Mouse (Mus musculus) T-helper 17 cell (primary cell): ENCODE data around the gene Fsd2.

ENCODE experiments used
- in situ Hi-C, 2 experiments: fragments of 300-600 bp; cut with MboI, MseI; formaldehyde crosslinking; loops; 1 replicate in 1 of 2; 2 replicates in 1 of 2; pipeline ENCODE4 v1.15.1; 2025; ENCODE audit warnings: high pct_unique_total_duplicates in 2 of 2

Gene Fsd2

DNA sequence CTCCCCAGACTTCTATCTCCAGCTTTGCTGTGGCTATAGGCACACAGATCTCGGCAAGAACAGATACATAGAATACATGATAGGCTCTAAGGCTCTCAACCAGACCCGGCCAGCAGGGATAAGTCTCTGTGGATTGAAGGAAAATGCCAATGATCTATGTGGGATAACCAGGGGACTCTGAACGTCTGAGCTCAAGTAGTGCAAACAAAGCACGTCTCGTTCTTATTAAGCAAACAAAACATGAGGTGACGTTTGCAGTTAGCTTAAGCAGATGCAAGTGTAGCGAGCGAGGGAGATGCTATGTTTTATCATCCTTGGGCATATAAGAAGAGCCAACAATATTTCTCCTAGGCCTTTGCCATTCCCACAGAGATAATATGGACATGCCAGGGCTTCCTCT lies 23.8 kb downstream of the Fsd2 start:
- in situ Hi-C loops, result no loop called here

DNA sequence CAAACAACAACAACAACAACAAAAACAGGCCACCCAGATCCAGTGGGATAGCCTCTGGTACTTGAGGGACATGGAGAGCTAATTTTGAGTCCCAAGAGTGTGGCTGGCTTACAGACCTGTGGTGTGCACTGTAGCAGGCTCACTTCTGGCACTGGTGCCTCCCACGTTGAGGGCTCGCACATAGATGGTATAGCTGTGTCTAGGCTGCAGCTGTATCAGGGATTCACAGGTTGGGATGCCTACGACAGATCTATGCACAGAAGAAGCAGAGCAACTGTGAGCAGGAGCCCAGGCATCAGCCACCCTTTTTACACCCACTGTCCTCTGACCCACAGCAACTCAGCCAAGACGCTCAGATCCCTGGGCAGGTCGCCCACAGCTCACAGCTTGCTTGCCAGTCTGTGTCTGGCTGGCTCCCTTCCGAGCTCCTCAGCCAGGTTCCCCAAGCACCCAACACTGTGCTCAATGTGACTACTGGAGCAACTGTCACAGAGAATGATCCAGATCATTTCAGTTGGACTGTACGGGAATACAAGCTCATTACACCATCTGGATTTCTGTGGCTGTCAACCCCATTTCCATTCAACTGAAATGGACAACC lies 24.7 kb downstream of the Fsd2 start:
- in situ Hi-C loops, result no loop called here

DNA sequence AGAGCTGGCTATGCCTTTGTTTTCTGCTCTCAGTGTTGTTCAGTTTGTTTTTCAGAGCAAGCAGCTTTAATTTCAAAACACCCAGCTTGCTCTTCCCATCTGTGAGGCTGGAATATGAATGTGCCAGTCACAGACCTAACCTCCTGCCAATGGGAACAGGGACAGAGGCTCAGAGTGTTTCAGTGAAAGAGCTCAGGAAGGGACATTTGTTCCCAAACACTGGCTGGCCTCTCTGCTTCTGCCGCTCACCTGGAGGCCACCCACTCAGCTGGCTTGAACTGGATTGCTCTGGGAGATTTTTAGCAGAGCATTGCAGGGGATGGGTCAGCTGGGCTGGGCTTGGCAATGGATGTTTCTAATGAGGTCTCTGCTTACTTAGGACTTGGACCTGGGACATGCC lies 25.7 kb downstream of the Fsd2 start:
- in situ Hi-C loops, result no loop called here

DNA sequence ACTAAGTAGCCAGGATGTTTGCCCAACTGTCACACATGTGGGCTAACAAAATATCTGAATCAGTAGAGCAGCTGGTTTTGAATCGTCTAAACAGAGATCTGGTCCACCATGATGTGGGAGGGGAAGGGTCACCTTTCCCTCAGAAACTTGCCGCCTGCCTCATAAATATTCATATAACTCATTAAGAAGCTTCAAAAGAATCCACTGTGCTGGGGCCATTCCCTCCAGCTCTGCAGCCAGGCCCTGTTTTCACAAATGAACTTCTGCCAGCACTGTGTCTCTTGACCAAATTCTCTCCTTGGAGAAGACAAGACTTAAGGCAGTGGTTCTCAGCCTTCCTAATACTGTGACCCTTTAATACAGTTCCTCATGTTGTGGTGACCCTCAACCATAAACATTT lies 27.2 kb downstream of the Fsd2 start:
- in situ Hi-C loops, result no loop called here

DNA sequence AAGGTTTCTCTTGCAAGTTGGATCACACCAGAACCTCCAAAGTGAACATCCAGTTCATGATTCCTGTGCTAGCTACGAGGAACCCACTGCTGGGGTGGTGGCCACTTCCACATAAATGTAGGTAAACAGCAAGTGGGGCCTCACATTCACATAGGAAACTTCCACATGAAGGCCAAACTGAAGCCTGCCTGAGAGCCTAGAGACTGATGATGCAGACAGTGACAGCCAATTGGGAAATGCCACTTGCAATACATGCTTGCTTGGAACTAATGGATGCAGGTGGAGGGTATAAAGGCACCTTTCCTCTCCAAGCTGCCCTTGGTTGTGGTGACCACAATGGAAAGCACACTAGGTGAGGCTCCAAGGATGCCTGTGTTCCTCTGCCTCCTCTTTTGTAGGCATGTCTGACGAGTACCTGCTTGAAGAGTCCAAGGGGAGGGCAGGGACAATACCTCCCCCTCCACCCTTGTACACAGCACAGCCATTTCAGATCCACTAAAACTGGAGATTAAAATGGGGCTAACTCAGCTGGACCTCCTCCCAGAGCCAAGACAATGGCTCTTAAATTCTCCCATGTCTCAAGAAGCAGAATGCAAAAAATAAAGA lies 28.6 kb downstream of the Fsd2 start:
- in situ Hi-C loops, result no loop called here

DNA sequence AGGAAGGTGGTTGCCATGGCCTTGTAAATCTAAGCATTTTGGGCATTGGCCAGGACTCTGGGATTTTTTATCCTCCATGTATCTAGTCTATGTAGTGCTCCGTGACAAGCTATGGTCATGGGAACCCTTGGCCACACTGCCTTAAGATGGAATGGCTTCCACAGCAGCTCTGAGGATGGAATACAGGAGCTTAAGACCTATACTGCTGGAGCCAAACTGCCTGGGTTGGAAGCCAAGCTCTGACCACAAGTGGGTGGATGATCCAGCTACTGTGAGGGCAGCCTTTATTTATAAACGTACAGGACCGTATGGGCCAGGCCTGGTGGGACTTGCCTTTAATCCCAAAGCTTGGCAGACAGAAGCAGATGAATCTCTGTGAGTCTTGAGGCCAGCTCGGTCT lies 30.3 kb downstream of the Fsd2 start:
- in situ Hi-C loops, result no loop called here

DNA sequence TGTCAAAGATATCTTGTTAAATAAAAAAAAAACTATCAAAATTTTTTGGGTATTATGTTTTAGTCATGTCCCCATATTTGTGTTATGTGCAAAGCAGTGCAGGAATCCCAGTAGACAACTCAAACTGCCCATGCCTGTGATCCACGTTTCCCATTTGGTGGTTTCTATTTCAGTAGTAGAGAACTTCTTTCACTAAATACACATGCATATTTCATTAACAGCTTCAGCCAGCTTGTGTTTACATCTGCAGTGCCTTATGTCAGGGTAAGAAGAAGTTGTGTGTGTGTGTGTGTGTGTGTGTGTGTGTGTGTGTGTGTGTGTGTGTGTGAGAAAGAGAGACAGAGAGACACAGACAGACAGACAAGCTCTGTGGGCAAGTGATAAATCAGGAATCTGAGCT lies 35.3 kb downstream of the Fsd2 start:
- in situ Hi-C loops, result no loop called here

DNA sequence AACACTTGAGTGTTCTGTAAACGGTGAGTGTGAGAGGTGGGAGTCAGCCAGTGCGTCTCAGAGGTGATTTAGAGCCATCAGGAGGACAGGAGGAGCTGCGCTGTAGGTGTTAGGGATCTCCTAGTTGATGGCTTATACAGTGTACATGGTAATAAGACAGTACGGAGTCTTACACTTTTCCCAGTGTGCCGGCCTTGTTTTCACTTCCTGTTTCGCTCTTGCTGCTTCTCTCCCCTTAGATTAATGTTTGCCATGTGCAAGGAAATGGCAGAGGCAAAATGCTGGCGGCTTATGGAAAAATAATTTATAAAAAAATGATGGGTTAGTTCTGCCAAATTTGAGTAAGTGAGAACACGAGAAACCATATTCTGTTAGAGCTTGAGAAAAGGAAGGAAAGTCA lies 37.8 kb downstream of the Fsd2 start:
- in situ Hi-C loops, result no loop called here

DNA sequence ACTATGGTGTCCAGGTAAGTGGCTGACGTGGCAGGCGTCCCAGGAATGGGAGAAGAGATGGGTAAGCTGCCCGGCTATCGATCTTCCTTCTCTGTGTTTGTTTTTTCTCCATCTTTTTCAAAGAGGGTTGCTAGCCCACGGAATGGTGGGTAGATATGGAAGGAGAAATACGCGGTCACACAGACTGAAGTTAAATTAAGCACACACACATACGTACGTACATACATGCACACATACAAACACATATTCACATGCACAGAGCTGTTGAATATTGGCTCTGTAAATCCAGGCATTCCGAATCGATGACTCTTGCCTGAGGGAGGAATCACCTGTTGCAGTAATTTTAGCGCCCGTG lies 43.1 kb downstream of the Fsd2 start:
- in situ Hi-C loops, result no loop called here

DNA sequence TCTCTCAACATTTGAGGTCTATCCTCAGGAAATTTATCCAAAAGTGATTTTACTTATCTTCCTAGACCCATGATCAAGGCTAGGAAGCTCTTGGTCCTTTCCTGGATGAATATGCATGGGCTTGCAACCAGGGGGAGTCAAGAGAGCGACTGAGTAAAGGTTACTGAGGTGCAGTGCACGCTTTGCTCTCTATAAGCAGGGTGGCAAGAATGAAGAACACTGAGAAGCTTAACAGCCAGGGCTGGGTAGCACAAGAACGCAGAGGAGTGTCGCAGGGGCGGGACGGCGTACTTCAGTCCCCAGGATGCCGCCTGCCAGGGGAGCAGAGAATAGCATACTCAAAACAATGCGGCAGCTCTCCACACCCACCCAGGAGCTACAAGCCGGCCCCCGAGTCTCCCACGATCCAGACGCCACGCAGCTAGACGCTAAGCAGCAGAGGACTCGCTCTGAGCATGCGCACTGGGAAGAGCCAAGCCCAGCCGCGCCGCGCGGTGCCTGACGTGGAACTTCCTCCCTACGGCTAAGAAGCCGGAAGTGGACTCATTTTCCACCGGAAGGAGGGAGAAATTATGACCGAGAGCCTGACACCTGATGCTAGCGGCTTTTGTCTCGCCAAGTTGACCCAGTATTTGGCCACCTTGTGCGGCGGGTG lies 43.6 kb downstream of the Fsd2 start:
- in situ Hi-C loops, result no loop called here

DNA sequence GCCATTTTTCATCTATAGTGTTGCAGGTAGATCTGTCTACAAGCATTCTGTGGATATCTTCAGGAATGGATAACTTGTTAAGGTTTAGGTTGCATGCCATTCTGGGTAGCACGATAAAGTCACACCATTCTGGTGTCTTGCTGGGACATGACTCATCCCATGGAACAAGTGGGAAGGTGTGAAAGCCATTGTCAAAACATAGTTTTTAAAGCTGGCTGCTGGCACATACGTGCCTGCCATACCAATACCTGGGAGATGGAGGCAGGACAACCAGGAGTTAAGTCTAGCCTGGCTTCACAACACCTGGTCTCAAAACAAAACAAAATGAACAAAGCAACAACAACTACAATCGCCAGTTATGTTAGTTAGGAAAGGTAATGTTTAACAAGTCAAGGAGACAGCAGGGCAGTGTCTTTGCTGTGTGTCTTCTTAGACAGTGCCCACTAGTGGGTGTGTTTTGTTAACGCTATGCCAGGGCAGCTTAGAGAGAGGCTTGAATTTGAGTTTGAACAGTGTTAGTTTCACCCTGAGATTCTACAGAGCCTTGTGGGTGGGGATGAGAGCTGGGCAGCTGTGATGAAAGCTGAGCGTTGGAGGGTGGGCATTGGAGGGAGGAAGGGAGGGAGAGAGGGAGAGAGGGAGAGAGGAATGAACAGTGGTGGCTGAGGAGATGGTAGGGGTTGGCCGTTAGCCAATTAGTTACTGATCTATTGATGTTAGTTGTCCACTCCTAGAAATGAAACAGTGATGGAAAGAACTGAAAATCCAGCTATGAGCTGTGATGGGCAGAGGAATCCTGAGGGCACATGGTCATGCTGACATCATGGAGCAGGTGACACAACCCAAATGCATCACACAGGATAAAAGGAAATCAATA lies 50.4 kb downstream of the Fsd2 start:
- in situ Hi-C loops, result no loop called here

DNA sequence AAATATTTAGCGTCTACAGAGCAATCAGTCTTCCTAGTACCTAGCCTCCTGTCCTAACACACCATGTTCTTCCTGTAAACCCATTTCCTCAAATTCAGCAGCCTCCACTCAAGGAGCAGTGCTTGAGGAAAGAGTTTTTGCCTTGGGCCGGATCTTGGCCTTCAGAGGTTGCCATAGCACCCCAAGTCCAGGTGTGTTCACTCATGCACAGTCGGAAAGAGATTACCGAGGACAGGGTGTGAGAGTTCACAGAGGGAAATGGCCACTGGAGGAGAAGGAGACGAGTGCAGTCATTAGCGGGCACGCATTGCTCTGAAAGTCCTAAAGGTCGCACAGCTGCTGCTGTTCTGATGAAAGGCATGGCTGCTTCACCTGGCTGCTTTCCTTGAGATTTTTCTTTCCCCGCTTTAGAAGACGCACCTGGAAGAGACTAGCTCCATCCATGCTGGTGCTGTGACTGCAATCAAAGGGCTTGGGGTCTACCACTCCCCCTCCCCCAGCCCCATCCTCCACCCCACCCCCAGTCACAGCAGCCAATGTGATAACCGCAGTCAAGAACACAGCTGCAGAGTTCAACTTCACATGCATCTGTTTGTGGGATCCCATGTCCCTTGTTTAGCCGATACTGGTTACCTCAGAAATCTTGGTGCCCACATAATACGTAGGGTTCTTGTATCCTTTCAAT lies 51.7 kb downstream of the Fsd2 start:
- in situ Hi-C loops, result no loop called here

DNA sequence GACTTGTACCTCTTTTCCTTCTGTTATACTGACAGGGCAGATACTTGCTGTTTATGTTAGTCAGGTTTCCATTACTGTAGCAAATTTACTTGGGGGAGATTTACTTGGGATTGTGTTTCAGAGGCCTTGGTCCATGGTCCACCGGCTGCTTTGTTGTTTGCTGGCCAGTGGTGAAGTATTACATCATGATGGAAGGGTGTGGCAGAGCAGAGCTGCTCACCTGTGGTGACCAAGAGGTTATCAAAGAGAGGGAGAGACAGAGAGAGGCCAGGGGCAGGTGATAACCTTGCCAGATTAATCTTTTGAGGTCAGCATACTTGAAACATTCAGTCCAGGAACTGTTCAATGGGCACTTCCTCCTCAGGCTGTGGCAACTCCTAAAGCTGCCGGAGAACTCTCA lies 65.7 kb downstream of the Fsd2 start:
- in situ Hi-C loops, result no loop called here

DNA sequence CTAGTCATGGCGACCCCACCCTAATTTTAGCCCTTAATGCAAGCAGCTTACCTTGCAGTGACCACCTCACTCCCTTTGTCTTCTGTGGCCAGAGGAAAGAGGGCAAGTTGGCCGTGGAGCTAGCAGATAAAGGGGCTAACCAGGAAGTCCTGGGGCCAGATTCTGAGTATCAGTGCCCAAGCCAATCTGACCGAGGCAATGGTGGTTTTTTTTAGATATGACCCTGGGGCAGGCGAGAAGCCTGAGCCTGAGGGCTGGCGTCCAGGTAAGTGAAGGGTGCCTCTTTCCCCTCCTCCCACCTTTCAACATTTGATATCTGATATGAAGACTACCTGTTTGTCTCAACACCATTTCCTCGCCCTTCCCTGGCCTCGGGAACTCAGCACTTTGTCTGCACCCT lies 68.6 kb downstream of the Fsd2 start, which contains the start of gene BC048679:
Gene BC048679, minus strand, starts transcription at position 101 of the 400 bp plus-strand sequence.
- in situ Hi-C loops, result no loop called here

DNA sequence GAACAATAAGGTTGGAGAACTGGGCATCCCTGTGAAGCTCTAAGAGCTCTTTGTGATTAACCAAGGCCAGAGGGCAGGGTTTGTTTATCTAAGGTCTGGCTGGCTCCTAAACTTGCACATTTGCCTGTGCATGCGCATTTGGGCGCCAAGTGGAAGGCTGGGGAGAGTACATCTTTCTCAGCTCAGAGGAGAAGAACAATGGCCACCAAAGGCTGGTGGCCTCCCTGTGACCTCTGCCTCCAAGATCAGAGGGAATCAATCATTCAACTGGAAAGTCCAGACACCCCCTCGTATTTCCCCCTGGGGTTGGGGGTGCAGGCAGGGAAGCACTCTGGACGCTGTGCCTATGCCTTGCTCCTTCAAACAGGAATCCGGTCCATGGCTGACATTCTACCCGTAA lies 69.6 kb downstream of the Fsd2 start:
- in situ Hi-C loops, result no loop called here

DNA sequence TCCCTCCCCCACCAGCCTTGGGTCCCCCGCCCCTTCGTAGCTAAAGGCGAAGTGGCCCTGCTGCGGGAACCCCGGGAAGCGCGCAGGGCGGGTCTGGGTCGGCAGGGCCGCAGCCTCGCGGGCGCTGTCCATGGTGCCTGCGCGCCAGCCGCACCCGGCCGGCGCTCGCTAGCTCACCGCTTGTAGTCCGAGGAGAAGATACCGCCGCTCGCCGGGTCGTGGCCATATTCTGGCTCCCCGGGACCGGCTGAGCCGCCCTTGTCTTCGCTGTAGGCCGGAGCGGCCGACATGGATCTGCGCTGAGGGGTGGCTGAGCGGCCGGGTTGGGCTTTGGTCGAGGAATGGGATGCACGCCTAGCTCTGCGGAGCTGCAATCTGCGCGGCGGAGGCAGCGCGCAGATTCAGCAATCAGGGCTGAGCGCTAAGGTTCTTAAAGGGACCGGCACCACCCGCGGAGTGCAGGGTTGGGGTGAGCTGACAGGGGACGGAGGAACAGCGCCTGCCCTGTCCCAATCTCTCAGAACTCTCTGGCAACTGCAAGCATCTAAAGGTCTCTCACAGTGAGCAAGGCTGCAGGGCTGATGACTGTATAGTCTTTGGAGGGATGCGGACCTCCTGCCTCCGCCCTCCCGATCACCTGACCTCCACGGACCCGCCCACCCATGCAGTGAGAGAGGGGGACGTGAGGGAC lies 73.3 kb downstream of the Fsd2 start, which contains the start of gene Ap3b2:
Gene Ap3b2, minus strand, starts transcription at position 595 of the 691 bp plus-strand sequence.
- in situ Hi-C loops, result no loop called here

DNA sequence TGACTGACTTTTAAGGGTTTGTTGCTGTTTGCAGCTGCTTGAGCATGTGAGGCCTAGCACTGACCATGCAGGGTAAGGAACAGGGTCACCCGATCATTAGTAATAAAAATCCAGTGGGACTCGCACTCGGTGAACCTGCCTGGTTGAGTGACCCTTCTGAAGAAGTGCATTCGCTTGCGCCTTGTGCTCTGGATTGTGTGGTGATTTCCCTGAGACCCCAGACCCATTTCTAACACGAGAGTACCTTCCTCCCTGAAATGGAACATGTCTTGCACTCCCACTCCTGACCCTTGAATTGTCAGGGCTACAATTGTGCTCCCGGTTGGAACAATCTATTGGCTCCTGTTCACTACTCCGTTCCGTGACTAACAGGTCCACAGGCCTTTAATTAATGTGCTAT lies 74.1 kb downstream of the Fsd2 start:
- in situ Hi-C loops, result no loop called here

DNA sequence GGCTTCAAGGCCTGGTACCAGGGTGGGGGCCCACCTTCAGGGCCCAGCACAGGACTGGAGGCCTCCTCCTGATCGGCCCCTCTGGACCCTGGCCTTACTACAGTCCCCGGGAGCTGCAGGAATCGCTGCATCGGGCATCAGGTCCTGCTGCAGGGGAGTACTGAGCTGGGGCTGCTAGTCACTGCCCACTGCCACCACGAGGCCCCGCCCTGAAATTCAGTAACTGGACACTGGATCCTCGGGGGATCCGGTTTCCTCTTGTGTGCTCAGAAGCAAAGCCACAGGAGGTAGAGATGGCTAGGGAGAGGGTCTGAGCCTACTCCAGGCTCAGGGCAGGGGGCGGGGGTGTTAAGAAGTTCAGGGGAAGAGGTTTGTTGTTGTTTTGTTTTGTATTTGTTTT lies 77.1 kb downstream of the Fsd2 start:
- in situ Hi-C loops, result no loop called here
